Mouse (Mus musculus): ENCODE measurements around the gene Icos.

DNA sequence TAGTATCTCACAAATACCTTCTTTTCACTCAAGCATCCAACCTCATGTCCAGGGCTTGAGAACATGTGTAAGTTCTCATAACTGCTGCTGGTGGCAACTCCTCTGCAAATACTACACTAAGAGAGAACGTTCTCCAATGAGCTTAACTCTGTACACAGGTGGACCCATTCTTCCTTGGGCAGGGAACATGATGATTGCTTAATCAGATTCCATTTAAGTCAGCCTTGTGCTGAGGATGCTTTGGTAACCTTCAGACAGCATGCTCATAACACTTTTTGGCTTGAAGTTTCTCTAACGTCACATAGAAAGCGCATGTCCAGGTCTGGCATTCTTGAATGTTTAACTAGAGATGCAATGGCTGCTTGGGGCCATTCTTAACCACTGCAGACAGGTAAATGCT lies 69.6 kb downstream of the Icos start:
- TF ChIP-seq POLR2A (IDR thresholded peaks at IDR 0.05; ENCODE audit: insufficient read depth, low read length) (no peak), CTCF (IDR thresholded peaks at IDR 0.05; ENCODE audit: low read depth, low read length) (no peak), EP300 (IDR thresholded peaks at IDR 0.05; ENCODE audit: insufficient read depth, low read depth, low read length) (no peak)
